Mouse (Mus musculus): ENCODE data around the gene Lrp4. TPM values are rescaled to one million over a fixed set of nuclear protein-coding genes. Genes with fewer than 3 reads are reported as not detected.

The Lrp4 gene
- polyA plus RNA-seq, 1 experiment from 2014 or later = 1.5 TPM

DNA sequence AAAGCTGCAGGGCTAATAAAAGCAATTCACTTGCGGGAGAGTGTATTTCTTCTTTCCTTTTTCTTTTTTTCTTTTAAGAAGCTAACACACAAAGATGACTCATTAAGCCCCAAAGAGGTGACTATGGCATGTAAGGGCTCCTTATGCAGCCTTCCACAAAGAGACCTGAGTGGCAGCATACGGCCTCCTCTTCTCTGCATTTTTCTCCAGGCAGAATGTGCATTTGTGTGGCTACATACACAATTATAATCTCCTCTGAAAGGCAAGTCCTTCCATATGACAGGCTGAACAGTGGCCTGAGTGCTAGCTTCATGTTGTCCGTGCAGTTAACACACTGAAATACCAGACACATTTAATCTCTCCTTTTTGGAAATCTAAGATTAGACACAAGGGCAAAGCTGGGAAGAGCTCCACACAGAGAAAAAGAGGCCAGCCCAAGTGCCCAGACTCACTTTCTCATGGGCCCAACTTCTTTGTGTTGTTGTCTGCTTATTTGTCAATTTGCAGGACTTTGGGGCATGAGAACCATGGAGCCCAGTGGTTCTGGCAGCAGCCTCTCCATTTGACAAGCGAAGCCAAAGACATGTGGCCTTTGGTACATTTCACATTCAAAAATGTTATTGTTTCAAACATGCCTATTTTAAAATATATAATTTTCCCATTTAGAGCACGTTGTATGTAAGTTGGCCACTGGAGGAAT is 20.0 kb upstream of the Lrp4 start:
- no peak for TF ChIP-seq CTCF (IDR thresholded peaks at IDR 0.05; ENCODE audit: low read depth)
- no peak for TF ChIP-seq EP300 (IDR thresholded peaks at IDR 0.05; ENCODE audit: low read depth)
- DNase-seq (no peak), ATAC-seq (no peak)
- Histone ChIP-seq H3K27me3 (ENCODE audit: insufficient read depth, low read length) (no peaks in the 10 kb centered on the region), H3K4me1 (ENCODE audit: insufficient read depth) (no peaks in the 10 kb centered on the region), H3K9me3 (ENCODE audit: low read length) (no peaks in the 10 kb centered on the region), H3K4me2 (ENCODE audit: low read depth, low read length) (no peak overlapping the region), H3K27ac (ENCODE audit: low read depth) (no peak overlapping the region), H3K36me3 (replicated peaks; ENCODE audit: insufficient read depth, low read length) (no peaks in the 10 kb centered on the region), H3K4me3 (ENCODE audit: low read depth, low read length) (no peak overlapping the region), H3K9ac (replicated peaks) (no peak overlapping the region)
- 83% methylated on average over 5 of the region's 5 CpGs for WGBS (ENCODE audit: insufficient replicate concordance)

DNA sequence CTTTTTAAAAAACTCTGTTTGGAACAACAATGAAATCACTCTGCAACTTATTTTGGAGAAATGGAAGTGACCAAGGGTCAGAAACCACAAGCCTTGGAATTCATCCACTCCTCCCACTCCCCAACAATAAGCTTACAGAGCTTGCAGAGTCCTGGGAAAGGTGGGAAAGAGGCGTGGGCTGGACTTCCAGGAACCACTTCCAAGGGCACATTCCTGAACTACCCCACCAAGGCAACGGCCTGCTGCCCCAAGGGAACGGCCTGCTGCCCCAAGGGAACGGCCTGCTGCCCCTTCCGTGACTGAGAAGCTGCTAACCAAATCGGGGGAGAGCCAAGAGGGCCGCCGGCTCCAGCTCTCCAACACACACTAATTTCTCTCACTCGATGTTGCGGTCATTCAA is 18.0 kb upstream of the Lrp4 start:
- Histone ChIP-seq H3K27ac (ENCODE audit: low read depth) (no peak overlapping the region), H3K9me3 (ENCODE audit: low read length) (no peaks in the 10 kb centered on the region), H3K36me3 (replicated peaks; ENCODE audit: insufficient read depth, low read length) (no peaks in the 10 kb centered on the region), H3K9ac (replicated peaks) (no peak overlapping the region), H3K4me1 (ENCODE audit: insufficient read depth) (peaks cover 6% of the 10 kb centered on the region), H3K4me2 (ENCODE audit: low read depth, low read length) (no peak overlapping the region), H3K4me3 (ENCODE audit: low read depth, low read length) (no peak overlapping the region), H3K27me3 (ENCODE audit: insufficient read depth, low read length) (no peaks in the 10 kb centered on the region)
- ATAC-seq (no peak), DNase-seq (no peak)
- WGBS (ENCODE audit: insufficient replicate concordance) = 80% methylated on average over 10 of the region's 10 CpGs
- TF ChIP-seq CTCF (IDR thresholded peaks at IDR 0.05; ENCODE audit: low read depth) = no peak

DNA sequence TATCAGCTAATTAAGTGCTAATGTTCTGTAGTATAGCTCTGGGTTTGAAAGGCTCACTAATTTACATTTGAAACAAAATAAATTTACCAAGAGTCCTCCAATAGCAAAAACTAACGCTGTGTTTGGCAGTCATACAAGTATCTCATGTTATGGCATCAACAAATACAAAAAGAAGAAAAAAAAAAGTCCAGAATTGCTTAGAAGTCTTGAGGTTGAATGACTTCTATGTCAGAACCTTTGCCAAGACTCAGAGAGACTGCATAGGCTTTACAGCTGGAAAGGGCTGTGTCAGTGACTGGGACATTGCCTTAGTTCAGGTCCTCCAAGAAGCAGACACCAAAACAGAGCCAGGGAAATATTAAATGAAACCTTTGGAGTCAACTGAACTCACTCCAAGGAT is 17.4 kb upstream of the Lrp4 start:
- DNase-seq (no peak), ATAC-seq (no peak)
- Histone ChIP-seq H3K27ac (ENCODE audit: low read depth) (no peak overlapping the region), H3K9ac (replicated peaks) (no peak overlapping the region), H3K27me3 (ENCODE audit: insufficient read depth, low read length) (no peaks in the 10 kb centered on the region), H3K4me2 (ENCODE audit: low read depth, low read length) (no peak overlapping the region), H3K4me3 (ENCODE audit: low read depth, low read length) (no peak overlapping the region), H3K36me3 (replicated peaks; ENCODE audit: insufficient read depth, low read length) (no peaks in the 10 kb centered on the region), H3K9me3 (ENCODE audit: low read length) (no peaks in the 10 kb centered on the region), H3K4me1 (ENCODE audit: insufficient read depth) (peaks cover 6% of the 10 kb centered on the region)
- no peak for TF ChIP-seq CTCF (IDR thresholded peaks at IDR 0.05; ENCODE audit: low read depth)
- no peak for TF ChIP-seq EP300 (IDR thresholded peaks at IDR 0.05; ENCODE audit: low read depth)
- WGBS (ENCODE audit: insufficient replicate concordance) = 70% methylated on average over 1 of the region's 1 CpGs

DNA sequence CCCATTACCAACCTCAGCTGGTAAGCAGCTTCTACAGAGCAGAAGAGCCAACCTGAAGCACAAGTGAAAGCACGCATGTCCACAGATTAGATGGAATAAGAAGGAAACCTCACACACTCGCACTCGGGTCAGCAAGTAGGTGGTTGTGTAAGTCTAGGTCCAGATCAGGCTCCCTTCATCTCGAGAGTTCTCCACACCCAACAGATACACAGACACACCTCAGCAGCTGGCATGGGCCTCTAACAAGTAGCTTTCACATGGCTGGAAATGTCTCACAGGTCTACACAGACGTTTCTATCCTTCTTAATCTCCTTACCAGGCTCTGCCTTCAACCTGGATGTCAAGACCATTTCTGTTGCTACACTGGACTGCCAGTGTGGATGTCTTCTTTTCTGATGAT is 16.6 kb upstream of the Lrp4 start:
- Histone ChIP-seq H3K27me3 (ENCODE audit: insufficient read depth, low read length) (no peaks in the 10 kb centered on the region), H3K9me3 (ENCODE audit: low read length) (no peaks in the 10 kb centered on the region), H3K4me2 (ENCODE audit: low read depth, low read length) (no peak overlapping the region), H3K9ac (replicated peaks) (no peak overlapping the region), H3K27ac (ENCODE audit: low read depth) (no peak overlapping the region), H3K4me1 (ENCODE audit: insufficient read depth) (peaks cover 6% of the 10 kb centered on the region), H3K4me3 (ENCODE audit: low read depth, low read length) (no peak overlapping the region), H3K36me3 (replicated peaks; ENCODE audit: insufficient read depth, low read length) (no peaks in the 10 kb centered on the region)
- TF ChIP-seq CTCF (IDR thresholded peaks at IDR 0.05; ENCODE audit: low read depth) (no peak), EP300 (IDR thresholded peaks at IDR 0.05; ENCODE audit: low read depth) (no peak)
- DNase-seq (no peak), ATAC-seq (no peak)
- WGBS (ENCODE audit: insufficient replicate concordance) = 69% methylated on average over 5 of the region's 5 CpGs

DNA sequence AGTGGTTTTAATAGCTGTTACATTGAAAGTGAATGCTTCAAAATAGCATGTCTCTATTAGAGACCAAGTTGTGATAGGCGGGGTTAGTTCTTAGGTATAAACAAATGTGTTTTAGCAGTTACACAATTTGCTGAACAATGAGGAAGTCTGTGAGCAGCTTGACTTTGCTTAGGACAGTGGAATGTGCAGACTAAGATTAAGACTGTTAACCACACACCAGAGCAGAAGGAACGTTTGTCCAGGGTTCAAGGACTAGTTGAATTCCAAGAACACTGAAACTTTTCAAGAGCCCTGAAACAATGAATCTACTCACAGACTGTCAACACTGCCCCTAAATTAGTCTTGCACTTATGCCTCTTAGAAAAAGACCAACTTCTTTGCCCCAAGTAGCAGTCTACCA is 15.6 kb upstream of the Lrp4 start:
- Histone ChIP-seq H3K4me2 (ENCODE audit: low read depth, low read length) (no peak overlapping the region), H3K36me3 (replicated peaks; ENCODE audit: insufficient read depth, low read length) (no peaks in the 10 kb centered on the region), H3K9ac (replicated peaks) (no peak overlapping the region), H3K27me3 (ENCODE audit: insufficient read depth, low read length) (no peaks in the 10 kb centered on the region), H3K4me3 (ENCODE audit: low read depth, low read length) (no peak overlapping the region), H3K4me1 (ENCODE audit: insufficient read depth) (peaks cover 6% of the 10 kb centered on the region), H3K27ac (ENCODE audit: low read depth) (no peak overlapping the region), H3K9me3 (ENCODE audit: low read length) (no peaks in the 10 kb centered on the region)
- TF ChIP-seq CTCF (IDR thresholded peaks at IDR 0.05; ENCODE audit: low read depth) (no peak), EP300 (IDR thresholded peaks at IDR 0.05; ENCODE audit: low read depth) (no peak)
- no peak for ATAC-seq
- no peak for DNase-seq
- WGBS (ENCODE audit: insufficient replicate concordance) = 43% methylated on average over 2 of the region's 2 CpGs

DNA sequence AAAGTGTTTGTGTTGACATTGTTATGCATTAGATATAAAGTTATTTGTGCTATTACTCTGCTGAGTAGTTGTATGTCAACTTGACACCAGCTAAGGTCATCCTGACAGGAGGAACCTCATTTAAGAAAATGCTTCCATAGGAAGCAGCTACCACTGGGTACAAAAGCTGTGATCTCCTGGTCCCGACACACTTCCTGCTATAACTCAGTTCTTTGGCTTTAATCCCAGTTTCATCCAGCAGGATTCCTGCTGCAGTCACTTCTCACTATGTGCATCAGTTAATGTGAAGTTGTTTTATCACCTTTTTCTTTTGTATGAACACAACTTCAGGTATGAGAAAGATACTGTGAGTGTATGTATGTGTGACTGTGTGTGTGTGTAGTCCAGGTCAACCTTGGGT is 15.1 kb upstream of the Lrp4 start:
- TF ChIP-seq CTCF (IDR thresholded peaks at IDR 0.05; ENCODE audit: low read depth) = no peak
- TF ChIP-seq EP300 (IDR thresholded peaks at IDR 0.05; ENCODE audit: low read depth) = no peak
- Histone ChIP-seq H3K36me3 (replicated peaks; ENCODE audit: insufficient read depth, low read length) (no peaks in the 10 kb centered on the region), H3K4me3 (ENCODE audit: low read depth, low read length) (no peak overlapping the region), H3K27me3 (ENCODE audit: insufficient read depth, low read length) (no peaks in the 10 kb centered on the region), H3K4me1 (ENCODE audit: insufficient read depth) (peaks cover 6% of the 10 kb centered on the region), H3K9me3 (ENCODE audit: low read length) (no peaks in the 10 kb centered on the region), H3K27ac (ENCODE audit: low read depth) (no peak overlapping the region), H3K4me2 (ENCODE audit: low read depth, low read length) (no peak overlapping the region), H3K9ac (replicated peaks) (no peak overlapping the region)
- DNase-seq = no peak
- 55% methylated on average over 1 of the region's 1 CpGs for WGBS (ENCODE audit: insufficient replicate concordance)
- no peak for ATAC-seq
